In the genomic region with DNA sequence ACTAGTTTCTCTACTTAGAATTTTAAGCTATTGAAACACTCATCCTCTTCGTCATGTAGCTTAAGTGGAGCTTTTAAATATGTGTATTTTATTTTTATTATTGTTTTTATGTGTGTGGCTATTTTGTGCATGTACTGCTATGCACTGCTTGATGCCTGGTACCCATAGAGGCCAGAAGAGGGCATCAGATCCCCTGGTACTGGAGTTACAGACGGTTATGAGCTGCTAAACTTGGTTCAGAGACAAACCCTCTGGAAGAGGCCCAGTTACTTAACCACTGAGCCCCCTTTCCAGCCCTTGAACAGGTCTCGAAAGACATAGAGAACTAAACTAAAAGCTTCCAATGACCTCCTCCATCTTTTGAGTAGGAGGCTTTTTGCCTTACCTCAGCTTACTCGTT, we compare ENCODE assay signal across 9 mouse cellular contexts. TPM values are rescaled to one million over a fixed set of nuclear protein-coding genes. Genes with fewer than 3 reads are reported as not detected.
DNase-seq lines count a peak whose midpoint lies in the region; ATAC-seq and TF ChIP-seq lines count a peak whose summit lies in the region.
"Had no signal": no experiment of that assay in that cellular context is flagged by ENCODE, and none has a peak within 500 bp of the region (broad histone marks: within the 10 kb centered on the region; RNA-seq: fewer than 3 reads in every experiment).

No protein-coding gene starts in this region.

- DNase-seq in heart, postnatal 0 days (ENCODE audit: low spot score): peak; percentile 62
- DNase-seq in heart, postnatal 25 days (ENCODE audit: low spot score): no peak
- peak; percentile 48 for DNase-seq in brain, adult 2 months (ENCODE audit: low read depth, low spot score)
- DNase-seq in limb, embryonic 14.5 days (ENCODE audit: low spot score): peak; percentile 13
- no peak for DNase-seq in layer of hippocampus, adult 18-20 months (ENCODE audit: low spot score in 2 of 2)
- DNase-seq in layer of hippocampus, adult 8-10 months (ENCODE audit: low spot score in 2 of 2): no peak

- no peak for TF ChIP-seq EP300 in heart, postnatal 0 days (IDR thresholded peaks at IDR 0.05; ENCODE audit: low read depth)

- H3K4me1 ChIP-seq in heart, postnatal 0 days (ENCODE audit: control insufficient read depth, insufficient read depth): peaks cover 58% of the 10 kb centered on the region
- peaks cover 12% of the 10 kb centered on the region for H3K4me1 ChIP-seq in E14TG2a.4 (replicated peaks; ENCODE audit: low read depth, low read length)
- peaks cover 11% of the 10 kb centered on the region for H3K4me1 ChIP-seq in limb, embryonic 14.5 days (ENCODE audit: control insufficient read depth, insufficient read depth, low read length)

- intact Hi-C loops in heart, postnatal 25 days (cut with DNase I): loop anchor here (5.0 kb wide), 1 partner anchor 419 kb away; no protein-coding TSS in a partner anchor

- H3K9ac ChIP-seq in heart, postnatal 0 days (replicated peaks; ENCODE audit: low read depth, low read length): no peak overlapping the region
- no peak overlapping the region for H3K9ac ChIP-seq in limb, embryonic 14.5 days (ENCODE audit: low read depth, low read length, severe bottlenecking)
- H3K9ac ChIP-seq: limb, embryonic 15.5 days had no signal

- H3K9me3 ChIP-seq in heart, postnatal 0 days (replicated peaks; ENCODE audit: control insufficient read depth, low read length): no peaks in the 10 kb centered on the region
- H3K9me3 ChIP-seq in E14TG2a.4 (ENCODE audit: low read length): no peaks in the 10 kb centered on the region
- no peaks in the 10 kb centered on the region for H3K9me3 ChIP-seq in limb, embryonic 14.5 days (ENCODE audit: control insufficient read depth, low read length)
- H3K9me3 ChIP-seq: limb, embryonic 15.5 days had no signal

- ATAC-seq in heart, postnatal 0 days (ENCODE audit: insufficient read depth, low read depth): 0 out of 2 replicates have a peak, but pooled peaks have one; percentile 37
- ATAC-seq in limb, embryonic 14.5 days (ENCODE audit: low FRiP score, low read depth): no peak
- ATAC-seq in erythroid progenitor cell, adult 5-6 weeks (replicated peaks; ENCODE audit: low FRiP score, poor library complexity, severe bottlenecking): no peak

- TF ChIP-seq CTCF in heart, postnatal 0 days (IDR thresholded peaks at IDR 0.05; ENCODE audit: low read depth): peak; percentile 66
- peak; percentile 37 for TF ChIP-seq CTCF in E14TG2a.4 (conservative IDR thresholded peaks at IDR 0.05; ENCODE audit: low read length)

- no peaks in the 10 kb centered on the region for H3K27me3 ChIP-seq in heart, postnatal 0 days (ENCODE audit: control insufficient read depth, insufficient read depth, low read length)
- H3K27me3 ChIP-seq in E14TG2a.4 (ENCODE audit: insufficient read depth, low read length): no peaks in the 10 kb centered on the region
- H3K27me3 ChIP-seq in limb, embryonic 14.5 days (ENCODE audit: control insufficient read depth, insufficient read depth, low read length): no peaks in the 10 kb centered on the region
- H3K27me3 ChIP-seq: limb, embryonic 15.5 days had no signal

- no peak for TF ChIP-seq POLR2A in limb, embryonic 14.5 days (IDR thresholded peaks at IDR 0.05; ENCODE audit: borderline replicate concordance, extremely low read depth, insufficient read depth, insufficient read length)

- H3K4me2 ChIP-seq in heart, postnatal 0 days (ENCODE audit: low read depth, low read length): no peak overlapping the region
- H3K4me2 ChIP-seq in limb, embryonic 14.5 days (replicated peaks; ENCODE audit: low read depth, low read length, severe bottlenecking): no peak overlapping the region
- H3K4me2 ChIP-seq: limb, embryonic 15.5 days had no signal

- WGBS in heart, postnatal 0 days: 65% methylated on average over 4 of the region's 4 CpGs
- 63% methylated on average over 4 of the region's 4 CpGs for WGBS in limb, embryonic 14.5 days

- no peak overlapping the region for H3K27ac ChIP-seq in heart, postnatal 0 days (ENCODE audit: low read depth)
- no peak overlapping the region for H3K27ac ChIP-seq in limb, embryonic 14.5 days (replicated peaks; ENCODE audit: low read depth, low read length)
- H3K27ac ChIP-seq: limb, embryonic 15.5 days had no signal

- H3K4me3 ChIP-seq in heart, postnatal 0 days (ENCODE audit: low read depth, low read length): no peak overlapping the region
- H3K4me3 ChIP-seq in E14TG2a.4 (replicated peaks; ENCODE audit: low read length): no peak overlapping the region
- no peak overlapping the region for H3K4me3 ChIP-seq in limb, embryonic 14.5 days (replicated peaks; ENCODE audit: low read length)
- H3K4me3 ChIP-seq: limb, embryonic 15.5 days had no signal

- H3K36me3 ChIP-seq in heart, postnatal 0 days (replicated peaks; ENCODE audit: control insufficient read depth, insufficient read depth, low read length): peaks cover 40% of the 10 kb centered on the region
- H3K36me3 ChIP-seq in E14TG2a.4 (ENCODE audit: insufficient read depth, low read length): no peaks in the 10 kb centered on the region
- H3K36me3 ChIP-seq in limb, embryonic 14.5 days (ENCODE audit: control insufficient read depth, insufficient read depth, low read length): peaks cover 4% of the 10 kb centered on the region; the same call in 1 of the 2 replicates
- H3K36me3 ChIP-seq: limb, embryonic 15.5 days had no signal

RNA-seq across cellular contexts. Expression of a gene that starts 30.0 kb away (rescaled TPM):
- total RNA-seq in heart, postnatal 0 days (2014; rRNA removed; ENCODE audit: low replicate concordance): 262 and 271 TPM in 2 replicates
- polyA plus RNA-seq in heart, postnatal 0 days (2015; fragmentation: Nextera tagmentation; extraction: Ambion mirVana): 118 and 121 TPM in 2 replicates
- total RNA-seq in heart, postnatal 25 days (2021): 100 to 1,000 TPM; 487 to 529 TPM
- polyA plus RNA-seq in limb, embryonic 14.5 days (2012; rRNA removed): 92.0 and 101 TPM in 2 replicates
- polyA plus RNA-seq in limb, embryonic 14.5 days (2014; fragmentation: Nextera tagmentation; extraction: Ambion mirVana): 117 and 120 TPM in 2 replicates
- total RNA-seq in erythroid progenitor cell, adult 5-6 weeks (2015; ENCODE audit: low replicate concordance): 16.6 and 23.5 TPM in 2 replicates
- 13.2 and 14.6 TPM in 2 replicates for total RNA-seq in erythroid progenitor cell, adult 5-6 weeks (2017; ENCODE audit: low replicate concordance)
- total RNA-seq in layer of hippocampus, adult 18-20 months (2021): 100 to 1,000 TPM; 537 TPM
- total RNA-seq in layer of hippocampus, adult 8-10 months (2022): 100 to 1,000 TPM; 536 to 568 (median 551) TPM

Comparison
In these comparisons a context has a peak if more than half of its experiments do, and no peak if none do; other contexts are left out.
1. DNase-seq: peak in heart, postnatal 0 days (single experiment), brain, adult 2 months (single experiment) and limb, embryonic 14.5 days (single experiment); none in heart, postnatal 25 days (single experiment), layer of hippocampus, adult 18-20 months (0 of 2) and layer of hippocampus, adult 8-10 months (0 of 2).
2. RNA of a gene that starts 30.0 kb away (total RNA-seq): 536 to 568 TPM in layer of hippocampus, adult 8-10 months, 537 TPM in layer of hippocampus, adult 18-20 months, 487 to 529 TPM in heart, postnatal 25 days and 262 to 271 TPM in heart, postnatal 0 days; 13.2 to 23.5 TPM in erythroid progenitor cell, adult 5-6 weeks; every median in the first group is over 10 times any median in the second.